Mouse (Mus musculus) CH12.LX (cell line): ENCODE results near the gene Haus2.

Source experiments
- CTCF ChIP-seq, 2 experiments: IDR thresholded peaks in 1 of 2; conservative IDR thresholded peaks in 1 of 2; 2 replicates each; pipeline ENCODE4 v1.5.1; 2011 to 2012; ENCODE audit warnings: low read depth in 2 of 2, low read length in 2 of 2, improper control_type of control experiment in 1 of 2, inconsistent platforms in 1 of 2, mild to moderate bottlenecking in 1 of 2, moderate library complexity in 1 of 2
- EP300 ChIP-seq: IDR thresholded peaks from 2 replicates; pipeline ENCODE4 v1.6.1; 2011; ENCODE audit warnings: low read length, improper control_type of control experiment
- ZKSCAN1 ChIP-seq: IDR thresholded peaks from 2 replicates; pipeline ENCODE4 v1.6.1; 2012; ENCODE audit warnings: low read depth, inconsistent platforms, low read length, improper control_type of control experiment, borderline replicate concordance

- TF ChIP-seq EP300 = no peak
- no peak for TF ChIP-seq CTCF (conservative IDR thresholded peaks at IDR 0.05 in 1 of 2, IDR thresholded peaks at IDR 0.05 in 1 of 2; ENCODE audit: low read depth in 2 of 2, low read length in 2 of 2)
- TF ChIP-seq ZKSCAN1 = no peak
Observed at GRCm38 (mm10) chr2:120659318-120659717, 50.1 kb downstream of the Haus2 start.
